Mouse (Mus musculus) testis, postnatal 10 days (tissue): ENCODE measurements around the gene Cpa2.

Experiments used
- DNase-seq: peaks from one replicate; pipeline ENCODE4 v3.0.0; 2021; ENCODE audit warnings: low spot score

Gene Cpa2

GRCm38 (mm10) chr6:30547656-30548306 lies 6.4 kb downstream of the Cpa2 start:
- no peak for DNase-seq

DNA sequence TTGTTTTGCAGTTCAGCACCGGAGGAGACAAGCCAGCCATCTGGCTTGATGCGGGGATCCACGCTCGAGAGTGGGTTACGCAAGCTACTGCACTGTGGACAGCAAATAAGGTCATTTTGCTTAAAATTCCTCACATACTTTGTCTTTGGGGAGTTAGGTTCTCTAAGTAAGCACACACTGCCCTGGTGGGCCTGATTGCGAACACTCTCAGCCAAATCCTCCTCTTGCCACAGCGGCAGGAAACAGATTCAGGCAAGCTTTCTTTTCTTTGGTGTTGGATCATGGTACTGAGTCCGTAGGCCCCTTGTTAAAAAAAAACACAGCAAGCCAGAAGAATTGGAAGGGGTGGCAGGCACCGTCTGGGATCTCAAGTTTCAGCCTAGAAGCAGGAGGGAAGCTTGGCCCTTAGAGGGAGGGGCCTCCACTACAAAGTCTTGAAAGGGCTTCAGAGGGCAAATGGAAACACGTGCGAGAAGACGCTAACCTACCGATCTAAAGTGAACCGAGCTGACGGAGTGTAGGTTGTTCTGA lies 7.9 kb downstream of the Cpa2 start:
- peak; percentile 44 for DNase-seq

DNA sequence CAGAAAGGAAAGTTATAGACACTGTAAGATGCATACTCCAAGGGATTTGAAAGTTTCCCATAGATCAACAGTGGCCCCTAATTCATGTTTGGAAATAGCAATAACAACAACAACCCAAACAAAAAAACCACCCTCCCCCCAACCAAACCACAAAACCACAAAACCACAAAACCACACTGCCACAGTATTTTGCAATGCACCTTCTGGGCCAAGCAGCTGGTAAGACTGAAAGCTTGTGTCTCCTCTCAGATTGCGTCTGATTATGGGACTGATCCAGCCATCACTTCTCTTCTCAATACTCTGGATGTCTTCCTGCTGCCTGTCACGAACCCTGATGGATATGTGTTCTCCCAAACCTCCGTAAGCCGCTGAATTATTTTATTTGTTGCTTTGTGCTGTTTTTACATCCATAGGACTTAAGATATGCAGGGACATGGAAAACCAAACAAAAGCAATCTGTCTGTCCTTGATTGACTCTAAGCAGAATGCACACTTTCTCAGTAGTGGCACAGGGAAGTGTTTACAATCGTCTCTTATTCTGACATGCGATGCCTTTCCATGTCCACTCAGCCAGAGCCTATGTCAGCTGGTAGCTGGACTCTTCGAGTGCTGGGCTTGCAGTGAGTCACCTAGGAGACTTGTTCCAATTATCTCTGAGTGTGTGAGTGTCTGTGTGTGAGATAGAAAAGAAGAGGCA lies 9.3 kb downstream of the Cpa2 start:
- DNase-seq, result no peak

- no peak for DNase-seq
Measured at GRCm38 (mm10) chr6:30551193-30551515, 9.8 kb downstream of the Cpa2 start.

DNA sequence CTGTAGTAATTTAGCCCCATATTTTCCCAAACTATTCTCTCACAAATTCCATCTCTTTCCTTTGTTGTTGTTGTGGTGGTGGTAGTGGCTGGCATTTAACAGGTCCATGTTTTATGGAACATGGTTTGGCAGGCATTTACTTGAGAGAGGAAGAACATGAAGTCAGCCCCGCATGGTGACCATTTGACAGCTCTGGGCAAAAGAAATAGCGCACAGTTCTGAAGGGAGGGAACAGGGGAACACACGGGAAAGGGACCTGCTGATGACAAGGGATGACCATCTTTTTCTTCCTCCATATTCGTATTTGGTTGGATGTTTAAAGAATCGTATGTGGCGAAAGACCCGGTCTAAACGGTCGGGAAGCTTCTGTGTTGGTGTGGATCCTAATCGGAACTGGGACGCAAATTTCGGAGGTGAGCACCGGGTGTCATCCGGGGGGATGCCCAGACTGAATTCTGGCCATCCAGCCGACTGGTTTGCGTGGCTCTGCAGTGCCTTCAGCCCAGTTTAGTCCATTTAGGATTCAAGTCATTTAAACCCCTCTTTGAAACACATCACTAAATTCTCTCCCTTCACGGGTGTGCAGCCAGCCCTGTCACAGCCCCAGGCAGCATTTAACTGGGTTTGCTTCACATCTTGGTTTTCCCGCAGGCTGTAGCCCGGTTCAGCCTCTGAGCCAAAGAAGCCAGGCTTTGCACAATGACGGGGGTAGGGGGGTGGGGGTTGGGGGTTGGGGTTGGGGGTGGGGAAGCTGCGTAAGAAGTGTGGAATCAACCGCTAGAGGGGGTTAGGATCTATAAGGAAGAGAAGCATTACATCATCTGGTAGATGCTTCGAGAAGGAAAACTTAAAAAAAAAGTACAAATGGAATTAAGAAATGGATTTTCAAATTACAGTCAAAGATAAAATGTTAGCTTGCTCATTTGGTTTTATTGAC lies 10.5 kb downstream of the Cpa2 start:
- no peak for DNase-seq

DNA sequence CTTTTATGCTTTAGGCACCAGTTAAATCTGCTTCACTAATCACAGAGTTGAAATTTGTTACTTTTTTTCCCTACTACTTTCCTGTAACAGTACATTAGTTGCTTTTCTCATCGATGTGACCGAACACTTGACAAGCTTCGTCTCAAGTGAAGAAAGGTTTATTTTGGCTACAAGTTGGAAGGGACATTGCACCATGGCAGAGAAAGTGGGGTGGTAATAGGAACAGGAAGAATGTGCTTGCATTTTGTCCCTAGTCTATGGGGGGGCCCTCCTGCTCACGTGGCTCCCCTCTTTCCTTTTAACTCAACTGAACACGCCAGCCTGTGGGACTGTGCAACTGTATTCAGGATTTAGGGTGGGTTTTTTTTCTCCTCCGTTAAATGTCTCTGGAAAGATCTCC lies 11.2 kb downstream of the Cpa2 start:
- DNase-seq, result no peak

DNA sequence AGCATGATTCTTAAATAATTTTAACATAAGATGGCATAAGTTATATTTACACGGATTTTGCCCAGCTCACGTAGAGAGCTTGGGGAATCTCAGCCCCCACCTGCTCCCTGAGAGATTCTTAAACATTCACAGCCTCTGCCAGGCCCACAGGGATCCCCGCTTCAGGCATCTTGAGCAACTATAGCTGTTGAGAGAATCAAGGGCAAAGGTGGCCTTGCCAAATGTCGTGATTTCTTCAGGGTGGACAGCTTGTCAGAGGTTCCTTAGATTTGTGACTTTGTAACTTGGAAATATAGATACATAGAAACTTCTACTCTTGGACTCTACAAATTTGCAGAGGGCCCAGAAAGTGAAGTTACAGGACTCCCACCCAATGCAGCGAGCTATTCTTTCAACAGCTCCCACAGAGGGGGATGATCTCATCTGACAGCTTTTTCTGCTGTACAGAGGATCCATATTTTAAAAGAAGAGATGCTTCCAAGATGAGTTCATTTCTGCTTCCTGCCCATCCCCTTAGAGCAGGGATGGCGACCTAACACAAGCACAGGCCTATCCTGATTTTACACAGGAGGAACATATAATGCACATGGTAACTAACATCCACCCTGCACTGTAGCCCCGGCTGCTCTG lies 12.1 kb downstream of the Cpa2 start:
- no peak for DNase-seq

- no peak for DNase-seq
Measured at GRCm38 (mm10) chr6:30554092-30554491, 12.7 kb downstream of the Cpa2 start.

DNA sequence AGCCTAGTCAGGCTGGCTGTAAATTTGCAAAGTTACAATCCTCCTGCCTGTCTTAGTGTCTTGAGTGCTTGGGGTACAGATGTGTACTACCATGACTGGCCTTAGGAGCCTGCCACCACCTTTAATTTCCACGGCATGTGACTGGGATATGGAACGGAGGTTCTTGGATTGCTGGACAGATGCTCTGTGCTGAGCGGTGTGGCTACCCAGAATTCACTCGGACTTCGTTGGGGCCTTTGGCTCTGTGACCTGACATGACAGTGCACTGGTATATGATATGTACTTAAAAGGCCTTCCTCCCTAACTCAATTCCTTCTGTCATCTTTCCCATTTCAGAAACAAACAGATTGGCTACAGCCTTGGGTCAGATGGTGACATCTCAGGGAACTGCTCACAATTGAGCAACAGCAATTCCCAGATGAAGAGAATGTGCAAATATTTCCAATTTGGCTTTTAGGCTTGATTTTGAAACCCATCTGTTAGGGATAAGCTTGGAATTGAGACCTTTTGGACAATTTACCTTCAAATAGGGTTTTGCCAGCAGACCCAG lies 13.3 kb downstream of the Cpa2 start:
- DNase-seq, result no peak

- no peak for DNase-seq
Measured at GRCm38 (mm10) chr6:30556080-30556479, 14.7 kb downstream of the Cpa2 start.

- DNase-seq, result no peak
Measured at GRCm38 (mm10) chr6:30559726-30560125, 18.3 kb downstream of the Cpa2 start.

DNA sequence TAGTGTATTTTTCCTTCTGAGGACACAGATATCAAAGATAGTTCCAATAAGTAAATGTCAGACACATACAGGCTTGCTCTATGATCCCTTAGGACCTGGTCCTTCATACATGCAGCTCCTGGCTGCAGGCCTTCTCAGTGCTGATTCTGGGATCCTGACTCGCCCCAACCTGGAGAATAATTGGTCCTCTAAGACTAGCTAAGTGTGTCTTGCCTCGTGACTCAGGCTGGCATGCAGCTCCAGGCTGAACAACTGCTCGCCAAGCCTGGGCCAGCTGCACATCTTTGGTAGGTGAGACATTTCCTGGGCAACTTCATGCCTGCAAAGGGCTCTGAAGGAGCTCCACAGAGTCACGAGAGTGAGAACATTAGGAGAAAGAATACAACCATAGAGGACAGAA lies 20.8 kb downstream of the Cpa2 start:
- no peak for DNase-seq

- no peak for DNase-seq
Measured at GRCm38 (mm10) chr6:30563575-30563974, 22.2 kb downstream of the Cpa2 start.

GRCm38 (mm10) chr6:30564051-30564450 lies 22.7 kb downstream of the Cpa2 start:
- no peak for DNase-seq

DNA sequence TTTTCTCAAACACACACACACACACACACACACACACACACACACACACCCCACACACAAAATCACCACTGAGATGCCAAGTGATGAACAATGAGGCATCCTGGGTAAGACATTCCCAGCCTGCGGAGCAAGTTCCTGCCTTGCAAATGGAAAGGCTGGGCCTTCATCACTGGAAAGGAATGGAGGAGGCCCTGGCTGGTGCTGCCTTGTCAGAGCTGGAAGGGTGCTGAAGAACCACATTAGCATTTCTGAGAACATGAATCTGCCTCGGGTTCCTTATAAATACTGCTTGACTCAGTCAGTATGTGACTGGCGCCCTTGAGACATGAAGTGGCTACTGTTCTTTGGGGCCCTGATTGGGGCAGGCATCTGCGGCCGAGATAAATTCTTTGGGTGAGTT lies 26.7 kb downstream of the Cpa2 start, which contains the start of gene Cpa4:
Gene Cpa4, plus strand, starts transcription at position 301 of the 400 bp plus-strand sequence.
- no peak for DNase-seq

- DNase-seq, result no peak
Measured at GRCm38 (mm10) chr6:30569331-30569730, 27.9 kb downstream of the Cpa2 start.

- DNase-seq, result no peak
Measured at GRCm38 (mm10) chr6:30570012-30570411, 28.6 kb downstream of the Cpa2 start.

- DNase-seq, result no peak
Measured at GRCm38 (mm10) chr6:30572456-30573311, 31.3 kb downstream of the Cpa2 start.

- no peak for DNase-seq
Measured at GRCm38 (mm10) chr6:30573380-30573779, 32.0 kb downstream of the Cpa2 start.

- DNase-seq, result no peak
Measured at GRCm38 (mm10) chr6:30574945-30575344, 33.6 kb downstream of the Cpa2 start.
